Mouse (Mus musculus): ENCODE data around the gene Calm1. TPM values are rescaled to one million over a fixed set of nuclear protein-coding genes. Genes with fewer than 3 reads are reported as not detected.

Calm1 gene
- 1,664 and 1,668 TPM in 2 replicates for polyA plus RNA-seq (2014; fragmentation: Nextera tagmentation; extraction: Ambion mirVana)

DNA sequence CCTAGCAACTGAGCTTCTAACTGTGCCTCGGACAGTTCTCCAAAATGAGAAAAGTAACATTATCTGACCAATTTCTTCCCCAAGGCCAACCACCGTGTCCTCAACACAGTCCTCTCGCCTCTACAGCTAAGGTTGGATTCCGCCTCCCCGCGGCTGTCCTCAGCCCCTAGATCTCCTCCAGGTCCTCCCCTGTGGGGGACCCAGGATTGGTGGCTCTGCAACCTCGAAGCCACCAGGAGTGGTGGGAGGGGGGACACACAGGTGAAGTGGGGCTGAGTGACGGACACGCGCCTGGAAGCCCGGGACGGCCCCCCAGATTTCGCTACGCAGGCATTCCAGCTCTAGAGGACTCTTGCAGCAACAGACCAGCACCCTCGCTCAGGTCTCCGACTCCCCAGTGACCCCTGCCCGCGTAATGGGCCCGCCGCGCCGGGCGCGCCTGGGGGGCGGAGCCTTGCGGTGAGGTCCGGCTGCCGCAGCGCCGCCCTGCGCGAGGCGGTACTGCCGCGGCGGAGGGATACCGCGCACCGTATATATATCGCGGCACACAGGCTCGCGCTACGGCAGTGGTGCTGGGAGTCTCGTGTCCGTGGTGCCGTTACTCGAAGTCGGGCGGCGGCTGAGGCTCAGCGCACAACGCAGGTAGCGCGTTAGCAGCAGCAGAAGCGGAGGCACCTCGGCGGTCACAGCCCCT, at the start of gene Calm1:
Gene Calm1 (plus strand): TSS at position 469 of the 694 bp plus-strand sequence.
- Histone ChIP-seq H3K36me3 (ENCODE audit: control insufficient read depth, insufficient read depth, low read length) (peaks cover 15% of the 10 kb centered on the region), H3K9ac (replicated peaks; ENCODE audit: low read depth, low read length) (peak within 1 kb of the TSS; percentile 92), H3K4me1 (ENCODE audit: control insufficient read depth, insufficient read depth, low read length) (peaks cover 9% of the 10 kb centered on the region; the same call in 1 of the 2 replicates), H3K27ac (ENCODE audit: low read length) (peak within 1 kb of the TSS; percentile 89), H3K9me3 (ENCODE audit: control insufficient read depth, low read depth, low read length) (no peaks in the 10 kb centered on the region), H3K4me2 (replicated peaks; ENCODE audit: low read depth, low read length) (peak within 1 kb of the TSS; percentile 90), H3K4me3 (ENCODE audit: low read depth, low read length) (peak within 1 kb of the TSS; percentile 100), H3K27me3 (ENCODE audit: control insufficient read depth, insufficient read depth, low read length) (no peaks in the 10 kb centered on the region)
- WGBS: 1% methylated on average over 58 of the region's 58 CpGs
- ATAC-seq (ENCODE audit: insufficient number of reproducible peaks, insufficient read depth, low FRiP score, low read depth): peak; percentile 85

DNA sequence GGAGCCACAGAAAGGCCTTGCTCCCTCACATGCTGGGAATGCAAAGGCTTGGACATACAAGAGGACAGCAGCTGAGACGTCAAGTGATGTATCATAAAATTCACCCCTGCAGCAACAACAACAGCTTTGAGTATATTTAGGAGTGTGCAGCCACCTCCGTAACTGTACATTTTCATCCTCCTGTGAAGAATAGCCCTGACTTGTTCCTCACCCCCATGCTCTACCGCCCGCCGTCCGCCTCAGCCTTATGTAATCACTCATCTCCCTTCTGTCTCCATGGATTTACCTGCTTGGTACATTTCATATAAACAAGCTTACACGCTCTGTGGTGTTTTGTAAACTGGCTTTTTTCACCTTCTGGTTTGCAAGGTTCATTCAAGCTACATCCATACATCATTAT, 46.8 kb upstream of the Calm1 start:
- H3K4me3 ChIP-seq (ENCODE audit: low read depth, low read length): no peak overlapping the region
- H3K9ac ChIP-seq (replicated peaks; ENCODE audit: low read depth, low read length): no peak overlapping the region
- H3K27me3 ChIP-seq (ENCODE audit: control insufficient read depth, insufficient read depth, low read length): no peaks in the 10 kb centered on the region
- no peak overlapping the region for H3K4me2 ChIP-seq (replicated peaks; ENCODE audit: low read depth, low read length)
- WGBS: 82% methylated on average over 7 of the region's 7 CpGs
- peaks cover 30% of the 10 kb centered on the region for H3K36me3 ChIP-seq (ENCODE audit: control insufficient read depth, insufficient read depth, low read length)
- no peaks in the 10 kb centered on the region for H3K9me3 ChIP-seq (ENCODE audit: control insufficient read depth, low read depth, low read length)
- H3K27ac ChIP-seq (ENCODE audit: low read length): no peak overlapping the region
- no peaks in the 10 kb centered on the region for H3K4me1 ChIP-seq (ENCODE audit: control insufficient read depth, insufficient read depth, low read length)
- ATAC-seq (ENCODE audit: insufficient number of reproducible peaks, insufficient read depth, low FRiP score, low read depth): no peak

GRCm38 (mm10) chr12:100159261-100159975, 39.8 kb upstream of the Calm1 start, which contains the start of gene Nrde2:
TSS of gene Nrde2 (minus strand) at chr12:100159653.
- H3K27ac ChIP-seq (ENCODE audit: low read length): peak within 1 kb of the TSS; percentile 4; the same call in 1 of the 2 replicates
- no peaks in the 10 kb centered on the region for H3K36me3 ChIP-seq (ENCODE audit: control insufficient read depth, insufficient read depth, low read length)
- H3K9me3 ChIP-seq (ENCODE audit: control insufficient read depth, low read depth, low read length): no peaks in the 10 kb centered on the region
- H3K4me1 ChIP-seq (ENCODE audit: control insufficient read depth, insufficient read depth, low read length): peaks cover 3% of the 10 kb centered on the region; the same call in 1 of the 2 replicates
- ATAC-seq (ENCODE audit: insufficient number of reproducible peaks, insufficient read depth, low FRiP score, low read depth): peak; percentile 99
- peak within 1 kb of the TSS; percentile 64 for H3K9ac ChIP-seq (replicated peaks; ENCODE audit: low read depth, low read length)
- peak within 1 kb of the TSS; percentile 79 for H3K4me2 ChIP-seq (replicated peaks; ENCODE audit: low read depth, low read length)
- H3K27me3 ChIP-seq (ENCODE audit: control insufficient read depth, insufficient read depth, low read length): no peaks in the 10 kb centered on the region
- WGBS: 1% methylated on average over 26 of the region's 26 CpGs
- H3K4me3 ChIP-seq (ENCODE audit: low read depth, low read length): peak within 1 kb of the TSS; percentile 43

DNA sequence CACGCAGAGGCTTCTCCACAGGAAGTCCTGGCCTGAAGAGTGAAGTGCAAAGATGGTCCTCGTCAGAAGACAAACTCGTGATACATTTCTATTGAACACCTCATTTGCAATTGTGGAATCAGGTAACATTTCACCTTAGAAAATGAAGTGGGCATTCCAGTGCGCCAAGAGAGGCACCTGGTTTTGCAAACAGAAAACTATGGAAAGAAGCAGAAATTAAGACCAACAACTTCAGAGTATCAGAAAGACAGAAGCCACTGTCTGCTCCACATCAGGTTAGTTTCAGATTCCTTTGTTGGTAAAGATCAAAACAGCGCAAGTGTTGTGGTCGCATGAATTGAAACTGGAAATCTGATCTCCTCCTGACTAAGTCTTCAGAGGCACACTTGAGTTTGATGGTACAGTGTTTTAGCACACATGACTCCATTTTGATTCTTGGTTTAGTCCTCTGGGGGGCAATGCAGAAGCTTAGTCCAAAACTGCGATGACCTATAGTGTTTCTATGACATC, 34.2 kb upstream of the Calm1 start:
- Histone ChIP-seq H3K36me3 (ENCODE audit: control insufficient read depth, insufficient read depth, low read length) (no peaks in the 10 kb centered on the region), H3K9ac (replicated peaks; ENCODE audit: low read depth, low read length) (no peak overlapping the region), H3K4me1 (ENCODE audit: control insufficient read depth, insufficient read depth, low read length) (0 out of 2 replicates have a peak, but pooled peaks cover 3% of the 10 kb centered on the region), H3K9me3 (ENCODE audit: control insufficient read depth, low read depth, low read length) (no peaks in the 10 kb centered on the region), H3K4me3 (ENCODE audit: low read depth, low read length) (no peak overlapping the region), H3K4me2 (replicated peaks; ENCODE audit: low read depth, low read length) (no peak overlapping the region), H3K27me3 (ENCODE audit: control insufficient read depth, insufficient read depth, low read length) (no peaks in the 10 kb centered on the region), H3K27ac (ENCODE audit: low read length) (no peak overlapping the region)
- WGBS: 68% methylated on average over 7 of the region's 7 CpGs
- no peak for ATAC-seq (ENCODE audit: insufficient number of reproducible peaks, insufficient read depth, low FRiP score, low read depth)

- Histone ChIP-seq H3K36me3 (ENCODE audit: control insufficient read depth, insufficient read depth, low read length) (no peaks in the 10 kb centered on the region), H3K27ac (ENCODE audit: low read length) (no peak overlapping the region), H3K4me1 (ENCODE audit: control insufficient read depth, insufficient read depth, low read length) (0 out of 2 replicates have a peak, but pooled peaks cover 3% of the 10 kb centered on the region), H3K9ac (replicated peaks; ENCODE audit: low read depth, low read length) (no peak overlapping the region), H3K9me3 (ENCODE audit: control insufficient read depth, low read depth, low read length) (no peaks in the 10 kb centered on the region), H3K27me3 (ENCODE audit: control insufficient read depth, insufficient read depth, low read length) (no peaks in the 10 kb centered on the region), H3K4me2 (replicated peaks; ENCODE audit: low read depth, low read length) (no peak overlapping the region), H3K4me3 (ENCODE audit: low read depth, low read length) (no peak overlapping the region)
- WGBS: 24% methylated on average over 3 of the region's 3 CpGs
- ATAC-seq (ENCODE audit: insufficient number of reproducible peaks, insufficient read depth, low FRiP score, low read depth): 0 out of 2 replicates have a peak, but pooled peaks have one; percentile 31
These were observed 33.1 kb upstream of the Calm1 start for GRCm38 (mm10) chr12:100166177-100166576.

DNA sequence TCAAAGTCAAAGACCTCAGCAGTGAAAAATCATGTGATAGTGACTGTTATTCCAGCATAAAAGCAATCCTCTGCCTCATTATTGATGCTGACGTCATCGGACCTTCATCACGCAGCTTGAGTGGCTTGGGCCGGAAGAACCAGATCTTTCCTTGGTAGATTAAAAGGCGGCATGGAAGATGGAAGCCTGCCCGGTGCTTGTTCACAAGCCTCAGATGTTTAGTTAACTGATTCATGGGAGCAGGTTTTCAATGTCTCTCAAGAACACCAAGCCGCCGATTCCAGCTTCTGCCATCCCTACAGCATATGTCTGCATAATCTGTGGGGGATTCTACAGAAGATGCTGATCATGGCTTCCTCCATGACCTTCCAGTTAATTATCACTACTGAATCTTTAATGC, 32.3 kb upstream of the Calm1 start:
- Histone ChIP-seq H3K36me3 (ENCODE audit: control insufficient read depth, insufficient read depth, low read length) (no peaks in the 10 kb centered on the region), H3K27me3 (ENCODE audit: control insufficient read depth, insufficient read depth, low read length) (no peaks in the 10 kb centered on the region), H3K4me1 (ENCODE audit: control insufficient read depth, insufficient read depth, low read length) (0 out of 2 replicates have a peak, but pooled peaks cover 3% of the 10 kb centered on the region), H3K4me2 (replicated peaks; ENCODE audit: low read depth, low read length) (no peak overlapping the region), H3K27ac (ENCODE audit: low read length) (no peak overlapping the region), H3K9ac (replicated peaks; ENCODE audit: low read depth, low read length) (no peak overlapping the region), H3K4me3 (ENCODE audit: low read depth, low read length) (no peak overlapping the region), H3K9me3 (ENCODE audit: control insufficient read depth, low read depth, low read length) (no peaks in the 10 kb centered on the region)
- WGBS: 86% methylated on average over 8 of the region's 8 CpGs
- no peak for ATAC-seq (ENCODE audit: insufficient number of reproducible peaks, insufficient read depth, low FRiP score, low read depth)

DNA sequence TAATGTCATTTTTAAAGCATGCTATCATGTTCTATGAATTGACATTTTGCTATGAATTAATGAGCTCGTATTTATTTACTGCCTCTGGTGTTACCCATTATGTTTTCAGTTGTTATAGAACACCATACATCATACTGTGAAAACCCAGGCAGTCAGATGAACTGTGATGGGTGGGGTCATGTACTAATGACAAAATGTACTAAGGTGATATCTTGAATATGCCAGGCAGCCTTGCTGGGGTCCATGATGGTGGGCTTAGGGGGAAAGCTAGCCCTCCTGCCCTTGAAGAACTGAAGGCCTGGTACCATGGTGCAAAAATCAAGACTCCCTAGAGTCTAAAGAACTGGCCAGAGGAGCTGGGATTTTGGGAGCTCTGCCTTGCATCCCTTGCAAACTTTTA, 31.7 kb upstream of the Calm1 start:
- ATAC-seq (ENCODE audit: insufficient number of reproducible peaks, insufficient read depth, low FRiP score, low read depth): no peak
- peak overlapping the region; percentile 41; the same call in 1 of the 2 replicates for H3K4me2 ChIP-seq (replicated peaks; ENCODE audit: low read depth, low read length)
- H3K9me3 ChIP-seq (ENCODE audit: control insufficient read depth, low read depth, low read length): no peaks in the 10 kb centered on the region
- 0 out of 2 replicates have a peak overlapping the region, but pooled peaks have one; percentile 33 for H3K9ac ChIP-seq (replicated peaks; ENCODE audit: low read depth, low read length)
- no peak overlapping the region; the same call in 1 of the 2 replicates for H3K27ac ChIP-seq (ENCODE audit: low read length)
- H3K4me1 ChIP-seq (ENCODE audit: control insufficient read depth, insufficient read depth, low read length): 0 out of 2 replicates have a peak, but pooled peaks cover 3% of the 10 kb centered on the region
- no peaks in the 10 kb centered on the region for H3K36me3 ChIP-seq (ENCODE audit: control insufficient read depth, insufficient read depth, low read length)
- WGBS: 86% methylated on average over 1 of the region's 1 CpGs
- no peak overlapping the region for H3K4me3 ChIP-seq (ENCODE audit: low read depth, low read length)
- H3K27me3 ChIP-seq (ENCODE audit: control insufficient read depth, insufficient read depth, low read length): no peaks in the 10 kb centered on the region

All from stomach, embryonic 14.5 days (tissue).